Mouse (Mus musculus): ENCODE data around the gene Fgfr2. TPM values are rescaled to one million over a fixed set of nuclear protein-coding genes. Genes with fewer than 3 reads are reported as not detected.
"Not testable (repeated sequence)": the region's sequence is repeated elsewhere in the genome, so short reads cannot be mapped to it uniquely, and the experiment has no call there.

Fgfr2 gene
- polyA plus RNA-seq, 1 experiment = 59.9 TPM

GRCm38 (mm10) chr7:132513419-132513982, 609.6 kb downstream of the Fgfr2 start:
- Histone ChIP-seq H3K27ac (ENCODE audit: insufficient read depth, low read length) (no peak overlapping the region), H3K4me1 (ENCODE audit: control insufficient read depth, insufficient read depth, low read length) (no peaks in the 10 kb centered on the region), H3K4me3 (ENCODE audit: insufficient read depth, low read length) (no peak overlapping the region)
- TF ChIP-seq CTCF (IDR thresholded peaks at IDR 0.05; ENCODE audit: borderline replicate concordance, insufficient read depth, low read length) = no peak
- no peak for TF ChIP-seq POLR2A (IDR thresholded peaks at IDR 0.05; ENCODE audit: low read depth, low read length)

- no peak for TF ChIP-seq CTCF (IDR thresholded peaks at IDR 0.05; ENCODE audit: borderline replicate concordance, insufficient read depth, low read length)
- TF ChIP-seq POLR2A (IDR thresholded peaks at IDR 0.05; ENCODE audit: low read depth, low read length) = no peak
- no peak overlapping the region for H3K27ac ChIP-seq (ENCODE audit: insufficient read depth, low read length)
- H3K4me1 ChIP-seq (ENCODE audit: control insufficient read depth, insufficient read depth, low read length) = no peaks in the 10 kb centered on the region
- H3K4me3 ChIP-seq (ENCODE audit: insufficient read depth, low read length) = no peak overlapping the region
Measured at GRCm38 (mm10) chr7:132509110-132509509, 614.0 kb downstream of the Fgfr2 start.

- TF ChIP-seq CTCF (IDR thresholded peaks at IDR 0.05; ENCODE audit: borderline replicate concordance, insufficient read depth, low read length) (no peak), POLR2A (IDR thresholded peaks at IDR 0.05; ENCODE audit: low read depth, low read length) (no peak)
- H3K27ac ChIP-seq (ENCODE audit: insufficient read depth, low read length) = no peak overlapping the region
- no peak overlapping the region for H3K4me3 ChIP-seq (ENCODE audit: insufficient read depth, low read length)
- H3K4me1 ChIP-seq (ENCODE audit: control insufficient read depth, insufficient read depth, low read length) = no peaks in the 10 kb centered on the region
Measured at GRCm38 (mm10) chr7:132507361-132507760, 615.8 kb downstream of the Fgfr2 start.

GRCm38 (mm10) chr7:132506226-132506625, 616.9 kb downstream of the Fgfr2 start:
- Histone ChIP-seq H3K4me1 (ENCODE audit: control insufficient read depth, insufficient read depth, low read length) (no peaks in the 10 kb centered on the region), H3K4me3 (ENCODE audit: insufficient read depth, low read length) (no peak overlapping the region), H3K27ac (ENCODE audit: insufficient read depth, low read length) (no peak overlapping the region)
- no peak for TF ChIP-seq POLR2A (IDR thresholded peaks at IDR 0.05; ENCODE audit: low read depth, low read length)
- TF ChIP-seq CTCF (IDR thresholded peaks at IDR 0.05; ENCODE audit: borderline replicate concordance, insufficient read depth, low read length) = no peak

- not testable (repeated sequence) for H3K4me1 ChIP-seq (ENCODE audit: control insufficient read depth, insufficient read depth, low read length); H3K4me3 ChIP-seq (ENCODE audit: insufficient read depth, low read length); H3K27ac ChIP-seq (ENCODE audit: insufficient read depth, low read length)
Measured at GRCm38 (mm10) chr7:132502445-132502844, 620.7 kb downstream of the Fgfr2 start.

GRCm38 (mm10) chr7:132497142-132497541, 626.0 kb downstream of the Fgfr2 start:
- Histone ChIP-seq H3K27ac (ENCODE audit: insufficient read depth, low read length) (no peak overlapping the region), H3K4me3 (ENCODE audit: insufficient read depth, low read length) (no peak overlapping the region), H3K4me1 (ENCODE audit: control insufficient read depth, insufficient read depth, low read length) (no peaks in the 10 kb centered on the region)
- no peak for TF ChIP-seq POLR2A (IDR thresholded peaks at IDR 0.05; ENCODE audit: low read depth, low read length)
- no peak for TF ChIP-seq CTCF (IDR thresholded peaks at IDR 0.05; ENCODE audit: borderline replicate concordance, insufficient read depth, low read length)

- no peak overlapping the region for H3K27ac ChIP-seq (ENCODE audit: insufficient read depth, low read length)
- no peaks in the 10 kb centered on the region for H3K4me1 ChIP-seq (ENCODE audit: control insufficient read depth, insufficient read depth, low read length)
- TF ChIP-seq CTCF (IDR thresholded peaks at IDR 0.05; ENCODE audit: borderline replicate concordance, insufficient read depth, low read length) = no peak
- no peak for TF ChIP-seq POLR2A (IDR thresholded peaks at IDR 0.05; ENCODE audit: low read depth, low read length)
- no peak overlapping the region for H3K4me3 ChIP-seq (ENCODE audit: insufficient read depth, low read length)
Measured at GRCm38 (mm10) chr7:132494263-132494662, 628.9 kb downstream of the Fgfr2 start.

GRCm38 (mm10) chr7:132493632-132494031, 629.5 kb downstream of the Fgfr2 start:
- H3K27ac ChIP-seq (ENCODE audit: insufficient read depth, low read length) = no peak overlapping the region
- TF ChIP-seq POLR2A (IDR thresholded peaks at IDR 0.05; ENCODE audit: low read depth, low read length) = no peak
- H3K4me1 ChIP-seq (ENCODE audit: control insufficient read depth, insufficient read depth, low read length) = no peaks in the 10 kb centered on the region
- no peak overlapping the region for H3K4me3 ChIP-seq (ENCODE audit: insufficient read depth, low read length)

GRCm38 (mm10) chr7:132491902-132492301, 631.2 kb downstream of the Fgfr2 start:
- Histone ChIP-seq H3K4me1 (ENCODE audit: control insufficient read depth, insufficient read depth, low read length) (no peaks in the 10 kb centered on the region), H3K27ac (ENCODE audit: insufficient read depth, low read length) (no peak overlapping the region), H3K4me3 (ENCODE audit: insufficient read depth, low read length) (no peak overlapping the region)
- TF ChIP-seq POLR2A (IDR thresholded peaks at IDR 0.05; ENCODE audit: low read depth, low read length) (no peak), CTCF (IDR thresholded peaks at IDR 0.05; ENCODE audit: borderline replicate concordance, insufficient read depth, low read length) (no peak)

- H3K4me1 ChIP-seq (ENCODE audit: control insufficient read depth, insufficient read depth, low read length) = 0 out of 2 replicates have a peak, but pooled peaks cover 2% of the 10 kb centered on the region
- no peak overlapping the region for H3K27ac ChIP-seq (ENCODE audit: insufficient read depth, low read length)
- H3K4me3 ChIP-seq (ENCODE audit: insufficient read depth, low read length) = no peak overlapping the region
- TF ChIP-seq CTCF (IDR thresholded peaks at IDR 0.05; ENCODE audit: borderline replicate concordance, insufficient read depth, low read length) = no peak
- no peak for TF ChIP-seq POLR2A (IDR thresholded peaks at IDR 0.05; ENCODE audit: low read depth, low read length)
Measured at GRCm38 (mm10) chr7:132487361-132487760, 635.8 kb downstream of the Fgfr2 start.
